Mouse (Mus musculus): Measurements from ENCODE around the gene Mesp1. TPM values are rescaled to one million over a fixed set of nuclear protein-coding genes. Genes with fewer than 3 reads are reported as not detected.

Mesp1 gene
- total RNA-seq (2023) = not detected

DNA sequence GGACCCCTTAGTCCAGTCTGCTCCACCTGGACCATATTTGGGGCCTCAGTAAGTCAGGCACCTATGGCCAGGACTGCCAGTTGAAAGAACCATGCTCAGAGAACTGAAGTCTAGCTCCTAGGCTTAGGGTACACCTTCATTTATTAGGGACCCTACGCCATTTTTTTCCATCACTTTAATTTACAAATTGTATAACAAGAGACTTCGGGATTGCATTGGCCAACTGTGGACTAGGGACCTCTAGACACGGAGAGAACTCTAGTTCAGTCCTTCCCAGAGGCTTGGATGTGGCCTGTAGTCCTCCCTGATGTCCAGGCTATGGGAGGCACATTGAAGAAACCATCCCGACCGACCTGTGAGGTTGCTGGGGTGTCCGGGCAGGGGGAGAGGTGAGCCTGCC lies at the start of gene Mesp1:
TSS of gene Mesp1 (minus strand) at position 101 of the 400 bp plus-strand sequence.

DNA sequence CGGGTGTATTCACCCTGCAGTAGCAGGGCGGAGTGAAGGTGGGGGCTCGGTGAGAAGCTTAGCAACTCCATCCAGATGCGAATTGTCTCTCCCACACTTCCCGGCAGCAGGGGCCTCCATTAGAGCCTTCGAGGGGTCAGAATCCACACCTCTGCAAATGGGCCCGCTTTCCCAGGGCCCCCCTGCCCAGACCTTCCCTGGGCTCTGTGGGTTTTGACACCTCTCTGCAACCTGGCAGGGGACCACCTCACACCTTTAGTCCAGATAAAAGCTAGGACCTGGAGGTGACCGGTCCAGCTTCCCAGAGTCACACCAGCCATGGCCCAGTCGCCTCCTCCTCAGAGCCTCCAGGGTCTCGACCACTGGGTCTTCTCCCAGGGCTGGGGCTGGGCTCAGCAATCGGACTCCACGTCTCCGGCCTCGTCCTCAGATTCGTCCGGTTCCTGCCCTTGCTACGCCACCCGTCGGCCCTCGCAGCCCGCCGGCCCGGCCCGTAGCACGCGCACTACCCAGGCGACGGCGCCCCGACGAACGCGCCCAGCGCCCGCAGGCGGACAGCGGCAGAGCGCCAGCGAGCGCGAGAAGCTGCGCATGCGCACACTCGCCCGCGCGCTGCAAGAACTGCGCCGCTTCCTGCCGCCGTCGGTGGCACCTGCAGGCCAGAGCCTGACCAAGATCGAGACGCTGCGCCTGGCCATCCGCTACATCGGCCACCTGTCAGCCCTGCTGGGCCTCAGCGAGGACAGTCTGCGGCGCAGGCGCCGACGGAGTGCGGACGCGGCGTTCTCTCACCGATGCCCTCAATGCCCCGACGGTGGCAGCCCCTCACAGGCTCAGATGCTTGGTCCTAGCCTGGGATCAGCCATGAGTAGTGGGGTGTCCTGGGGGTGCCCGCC lies 17.3 kb upstream of the Mesp1 start, which contains the start of gene Mesp2:
TSS of gene Mesp2 (plus strand) at position 117 of the 896 bp plus-strand sequence.

GRCm38 (mm10) chr7:79742659-79743536 lies 50.7 kb downstream of the Mesp1 start, which contains the start of the genes Pex11a and Wdr93:
TSS of gene Pex11a (minus strand) at chr7:79743131.
TSS of gene Wdr93 (plus strand) at chr7:79743163.

Other genes with a start within 250 kb of the Mesp1 start
- gene Rhcg, start 176.1 kb downstream of the Mesp1 start, total RNA-seq (2023) = under 1 TPM; 0.59 to 0.82 TPM
- 10 to 100 TPM; 22.3 to 25.4 TPM for gene Ticrr, start 133.6 kb downstream of the Mesp1 start, total RNA-seq (2023)
- under 1 TPM; 0.20 to 0.40 TPM for gene Kif7, start 78.1 kb downstream of the Mesp1 start, total RNA-seq (2023)
- not detected for gene Plin1, start 60.9 kb downstream of the Mesp1 start, total RNA-seq (2023)
- gene Pex11a, start 50.7 kb downstream of the Mesp1 start, total RNA-seq (2023) = 1 to 10 TPM; 1.4 to 1.9 TPM
- not detected for gene Wdr93, start 50.6 kb downstream of the Mesp1 start, total RNA-seq (2023)
- gene Mesp2, start 16.9 kb upstream of the Mesp1 start, total RNA-seq (2023) = under 1 TPM in 1 of 2 experiments, not detected in 1; 0.39 TPM
- under 1 TPM; 0.55 to 0.60 TPM for gene Anpep, start 67.3 kb upstream of the Mesp1 start, total RNA-seq (2023)
- 10 to 100 TPM in 1 of 2 experiments, 1 to 10 TPM in 1; 7.5 to 10.7 TPM for gene Ap3s2, start 126.9 kb upstream of the Mesp1 start, total RNA-seq (2023)
- under 1 TPM; 0.72 to 0.75 TPM for gene Arpin, start 141.6 kb upstream of the Mesp1 start, total RNA-seq (2023)
- gene Zfp710, start 231.0 kb upstream of the Mesp1 start, total RNA-seq (2023) = 100 to 1,000 TPM; 123 to 131 TPM